ENCODE assay signal across 12 mouse cellular contexts in the genomic region with DNA sequence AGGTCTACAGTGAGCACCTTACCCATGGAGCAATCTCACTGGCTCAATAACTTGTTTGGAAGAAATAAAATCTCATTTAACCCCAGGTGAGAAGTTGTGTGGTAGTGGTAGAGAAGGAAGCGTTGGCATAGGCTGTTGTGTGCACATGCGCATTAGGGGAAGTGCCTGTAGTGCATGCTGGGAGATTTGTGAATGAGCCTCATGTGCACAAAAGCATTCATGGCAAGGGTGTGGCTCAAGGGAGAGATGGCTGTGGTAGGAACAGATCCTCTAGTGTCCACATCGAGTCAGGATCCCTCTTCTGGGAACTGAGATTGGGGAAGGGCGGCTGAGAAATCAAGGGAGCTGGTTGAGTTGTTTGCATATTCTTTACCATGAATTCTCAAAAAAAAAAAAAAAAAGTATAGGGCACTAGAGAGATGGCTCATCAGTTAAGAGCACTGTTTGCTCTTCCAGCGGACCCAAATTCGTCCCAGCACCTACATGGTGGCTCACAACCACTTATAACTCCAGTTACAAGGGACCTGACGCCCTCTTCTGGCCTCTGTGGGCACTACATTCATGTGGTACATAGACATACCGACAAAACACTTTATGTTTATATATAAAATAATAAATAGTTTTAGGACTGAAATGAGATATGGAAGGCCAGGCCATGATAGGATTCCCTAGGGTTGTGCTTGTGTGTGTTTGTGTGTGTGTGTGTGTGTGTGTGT. TPM values are rescaled to one million over a fixed set of nuclear protein-coding genes. Genes with fewer than 3 reads are reported as not detected.
A peak's percentile ranks its signal among the peaks of the same experiment; 100 is the strongest.
DNase-seq lines count a peak whose midpoint lies in the region; ATAC-seq and TF ChIP-seq lines count a peak whose summit lies in the region.
"Had no signal": no experiment of that assay in that cellular context is flagged by ENCODE, and none has a peak within 500 bp of the region (broad histone marks: within the 10 kb centered on the region; RNA-seq: fewer than 3 reads in every experiment).

No protein-coding gene starts in this region.

- TF ChIP-seq POLR2A in testis, adult 2 months (IDR thresholded peaks at IDR 0.05; ENCODE audit: control insufficient read depth, low read depth, low read length) = no peak

- no peak overlapping the region for H3K9ac ChIP-seq in forebrain, postnatal 0 days
- H3K9ac ChIP-seq: embryonic facial prominence, embryonic 12.5 days had no signal

- ATAC-seq in forebrain, postnatal 0 days = no peak

- TF ChIP-seq CTCF in layer of hippocampus, adult 2 months (conservative IDR thresholded peaks at IDR 0.05) = peak; percentile 52
- peak; percentile 24; the same call in 1 of the 2 replicates for TF ChIP-seq CTCF in testis, adult 2 months (IDR thresholded peaks at IDR 0.05; ENCODE audit: control insufficient read depth, insufficient read depth, insufficient replicate concordance, low read depth, low read length)
- no peak for TF ChIP-seq CTCF in forebrain, postnatal 0 days (IDR thresholded peaks at IDR 0.05; ENCODE audit: low read depth)

- WGBS in forebrain, postnatal 0 days = 84% methylated on average over 8 of the region's 8 CpGs

- no peak overlapping the region for H3K4me2 ChIP-seq in forebrain, postnatal 0 days (ENCODE audit: low read depth)
- H3K4me2 ChIP-seq: embryonic facial prominence, embryonic 12.5 days; heart, embryonic 11.5 days had no signal

- no peaks in the 10 kb centered on the region for H3K27me3 ChIP-seq in testis, adult 2 months (ENCODE audit: control insufficient read depth, insufficient read depth, low read length)
- H3K27me3 ChIP-seq in forebrain, postnatal 0 days (ENCODE audit: insufficient read depth, low read length) = no peaks in the 10 kb centered on the region

- no peak overlapping the region for H3K4me3 ChIP-seq in layer of hippocampus, adult 2 months
- H3K4me3 ChIP-seq in testis, adult 2 months (ENCODE audit: control insufficient read depth, low read depth, low read length) = no peak overlapping the region
- H3K4me3 ChIP-seq in forebrain, postnatal 0 days (ENCODE audit: low read depth, low read length) = no peak overlapping the region
- H3K4me3 ChIP-seq: embryonic facial prominence, embryonic 12.5 days; megakaryocyte, embryonic 14.5 days had no signal

- H3K36me3 ChIP-seq in testis, adult 2 months (ENCODE audit: control insufficient read depth, insufficient read depth, low read length) = no peaks in the 10 kb centered on the region
- H3K36me3 ChIP-seq in forebrain, postnatal 0 days (ENCODE audit: insufficient read depth) = no peaks in the 10 kb centered on the region
- H3K36me3 ChIP-seq: embryonic facial prominence, embryonic 12.5 days had no signal

- no peak for DNase-seq in layer of hippocampus, adult 2 months (ENCODE audit: low spot score in 2 of 2)
- DNase-seq in layer of hippocampus, postnatal 36 days = no peak
- no peak for DNase-seq in testis, postnatal 10 days (ENCODE audit: low spot score)
- peak; percentile 80 for DNase-seq in R1 (ENCODE audit: low read depth, low spot score)
- DNase-seq in forebrain, postnatal 0 days = no peak
- DNase-seq in embryo, embryonic 11 days = no peak
- DNase-seq: adrenal gland, postnatal 14 days had no signal

- no peaks in the 10 kb centered on the region for H3K9me3 ChIP-seq in forebrain, postnatal 0 days (ENCODE audit: low read length)
- H3K9me3 ChIP-seq: embryonic facial prominence, embryonic 12.5 days had no signal

- H3K27ac ChIP-seq in layer of hippocampus, adult 2 months = no peak overlapping the region
- H3K27ac ChIP-seq in testis, adult 2 months (ENCODE audit: control insufficient read depth, insufficient read depth, low read depth, low read length) = no peak overlapping the region
- H3K27ac ChIP-seq in forebrain, postnatal 0 days (ENCODE audit: low read depth, low read length) = no peak overlapping the region
- H3K27ac ChIP-seq: embryonic facial prominence, embryonic 12.5 days had no signal

- H3K4me1 ChIP-seq in testis, adult 2 months (ENCODE audit: control insufficient read depth, insufficient read depth, low read length) = peaks cover 13% of the 10 kb centered on the region
- H3K4me1 ChIP-seq in forebrain, postnatal 0 days (ENCODE audit: insufficient read depth) = peaks cover 23% of the 10 kb centered on the region
- H3K4me1 ChIP-seq: megakaryocyte, embryonic 14.5 days had no signal

RNA-seq across cellular contexts. Expression of a gene that starts 59.4 kb away (rescaled TPM):
- 100 to 1,000 TPM; 146 to 148 TPM for total RNA-seq in layer of hippocampus, adult 2 months (2021)
- total RNA-seq in layer of hippocampus, postnatal 36 days (2021) = 100 to 1,000 TPM; 136 to 142 TPM
- polyA plus RNA-seq in testis, adult 2 months (2012; rRNA removed) = 1.0 TPM in 2 replicates
- 27.5 and 46.1 TPM in 2 replicates for total RNA-seq in forebrain, postnatal 0 days (2014; rRNA removed)
- 19.8 and 22.5 TPM in 2 replicates for polyA plus RNA-seq in forebrain, postnatal 0 days (2015; fragmentation: Nextera tagmentation; extraction: Ambion mirVana)
- total RNA-seq: neutrophil, adult 5-6 weeks had no signal
